Mouse (Mus musculus): ENCODE results near the gene Rnf141. TPM values are rescaled to one million over a fixed set of nuclear protein-coding genes. Genes with fewer than 3 reads are reported as not detected.
A peak's percentile ranks its signal among the peaks of the same experiment; 100 is the strongest.

Rnf141 gene
- polyA plus RNA-seq (2015; fragmentation: Nextera tagmentation; extraction: Ambion mirVana): 17.7 and 20.1 TPM in 2 replicates

DNA sequence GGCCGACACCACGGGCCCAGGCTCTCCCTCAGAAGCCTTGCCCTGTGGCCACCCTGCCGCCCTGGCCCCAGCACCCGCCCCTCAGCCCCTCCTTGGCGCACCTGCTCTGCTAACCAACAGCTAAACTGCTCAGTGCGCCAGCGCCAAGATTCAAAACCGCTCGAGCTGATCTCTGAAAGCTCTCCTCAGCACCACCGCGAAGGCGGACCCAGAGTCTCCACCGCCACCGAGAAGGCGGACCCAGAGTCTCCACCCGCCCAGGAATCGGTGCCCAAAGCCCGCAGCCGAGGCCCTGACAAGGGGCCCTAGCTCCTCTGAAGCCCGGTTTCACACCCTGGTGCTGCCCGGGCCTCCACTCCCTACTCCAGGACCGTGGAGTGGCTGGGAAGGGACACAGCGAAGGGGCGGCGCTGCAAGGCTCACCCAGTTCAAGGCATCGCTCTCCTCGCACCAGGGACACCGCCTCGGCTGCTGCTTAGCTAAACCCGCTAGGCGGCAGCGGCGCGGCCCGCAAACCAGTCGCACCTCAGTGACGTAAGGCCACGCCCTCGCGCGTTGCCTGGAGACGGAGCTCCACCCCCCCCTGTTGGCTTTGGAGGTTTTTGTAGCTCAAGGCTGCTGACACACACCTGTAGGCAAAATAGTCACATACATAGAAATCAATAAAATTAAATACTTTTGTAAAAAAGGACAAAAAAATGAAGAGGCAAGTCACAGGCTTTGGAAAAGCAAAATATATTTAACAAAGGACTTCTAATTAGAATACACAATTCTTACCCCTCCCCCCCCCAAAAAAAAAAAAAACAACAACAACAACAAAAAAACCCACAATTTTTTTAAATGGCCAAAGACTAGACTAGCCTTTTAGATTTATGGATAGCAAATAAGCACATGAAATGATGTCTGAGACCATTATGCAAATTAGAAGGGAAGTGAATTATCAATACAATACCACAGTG lies at the start of gene Rnf141:
Rnf141 (minus strand) TSS at position 542 of the 959 bp plus-strand sequence.
- TF ChIP-seq CTCF (IDR thresholded peaks at IDR 0.05; ENCODE audit: low read depth): peak; percentile 66
- peak; percentile 95 for DNase-seq (ENCODE audit: low spot score)

DNA sequence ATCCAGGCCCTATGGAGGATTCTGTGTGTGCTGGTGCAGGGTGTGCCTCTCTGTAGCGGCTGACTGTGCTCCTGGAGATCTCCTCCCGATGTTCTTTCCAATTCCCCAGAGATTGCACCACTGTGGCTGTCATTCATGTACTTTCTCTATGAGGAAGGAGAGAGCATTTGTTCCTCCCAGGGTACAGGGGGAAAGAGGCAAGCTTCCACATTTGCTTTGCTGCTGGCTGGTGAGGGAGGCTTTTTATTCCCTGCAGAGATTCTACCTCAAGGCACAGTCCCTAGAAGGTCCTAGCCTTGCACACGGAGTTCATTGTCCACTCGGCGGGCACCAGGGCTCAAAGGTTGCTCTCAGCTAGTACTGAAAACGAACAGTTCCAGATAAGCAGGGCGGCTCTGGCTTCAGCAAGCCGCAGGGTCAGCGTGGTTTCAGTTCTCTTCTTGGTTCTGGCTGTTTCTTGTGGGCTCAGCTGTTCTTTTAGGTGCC lies 47.3 kb upstream of the Rnf141 start:
- DNase-seq (ENCODE audit: low spot score) (no peak), ATAC-seq (replicated peaks; ENCODE audit: low FRiP score, low read depth) (peak; percentile 63; the same call in 1 of the 2 replicates)
- 76% methylated on average over 9 of the region's 9 CpGs for WGBS
- Histone ChIP-seq H3K4me2 (ENCODE audit: low read length) (no peak overlapping the region), H3K27ac (no peak overlapping the region), H3K4me3 (replicated peaks; ENCODE audit: low read depth, low read length) (no peak overlapping the region), H3K36me3 (ENCODE audit: insufficient read depth, low read length) (no peaks in the 10 kb centered on the region), H3K9ac (ENCODE audit: low read depth, low read length) (no peak overlapping the region), H3K9me3 (replicated peaks; ENCODE audit: low read length) (no peaks in the 10 kb centered on the region), H3K4me1 (replicated peaks; ENCODE audit: insufficient read depth, low read length) (no peaks in the 10 kb centered on the region; the same call in 1 of the 2 replicates), H3K27me3 (ENCODE audit: insufficient read depth, low read length) (no peaks in the 10 kb centered on the region)
- TF ChIP-seq CTCF (IDR thresholded peaks at IDR 0.05; ENCODE audit: low read depth): no peak

More for the DNA sequence above, at the start of gene Rnf141:
- H3K27me3 ChIP-seq (ENCODE audit: insufficient read depth, low read length): no peaks in the 10 kb centered on the region
- H3K36me3 ChIP-seq (ENCODE audit: insufficient read depth, low read length): no peaks in the 10 kb centered on the region
- under 1% methylated on average over 42 of the region's 42 CpGs for WGBS
- H3K9me3 ChIP-seq (replicated peaks; ENCODE audit: low read length): no peaks in the 10 kb centered on the region
- peak; percentile 90 for ATAC-seq (replicated peaks; ENCODE audit: low FRiP score, low read depth)
- peak within 1 kb of the TSS; percentile 54 for H3K4me3 ChIP-seq (replicated peaks; ENCODE audit: low read depth, low read length)
- H3K9ac ChIP-seq (ENCODE audit: low read depth, low read length): peak within 1 kb of the TSS; percentile 61
- H3K4me1 ChIP-seq (replicated peaks; ENCODE audit: insufficient read depth, low read length): no peaks in the 10 kb centered on the region
- H3K27ac ChIP-seq: peak within 1 kb of the TSS; percentile 83
- peak within 1 kb of the TSS; percentile 79 for H3K4me2 ChIP-seq (ENCODE audit: low read length)

DNA sequence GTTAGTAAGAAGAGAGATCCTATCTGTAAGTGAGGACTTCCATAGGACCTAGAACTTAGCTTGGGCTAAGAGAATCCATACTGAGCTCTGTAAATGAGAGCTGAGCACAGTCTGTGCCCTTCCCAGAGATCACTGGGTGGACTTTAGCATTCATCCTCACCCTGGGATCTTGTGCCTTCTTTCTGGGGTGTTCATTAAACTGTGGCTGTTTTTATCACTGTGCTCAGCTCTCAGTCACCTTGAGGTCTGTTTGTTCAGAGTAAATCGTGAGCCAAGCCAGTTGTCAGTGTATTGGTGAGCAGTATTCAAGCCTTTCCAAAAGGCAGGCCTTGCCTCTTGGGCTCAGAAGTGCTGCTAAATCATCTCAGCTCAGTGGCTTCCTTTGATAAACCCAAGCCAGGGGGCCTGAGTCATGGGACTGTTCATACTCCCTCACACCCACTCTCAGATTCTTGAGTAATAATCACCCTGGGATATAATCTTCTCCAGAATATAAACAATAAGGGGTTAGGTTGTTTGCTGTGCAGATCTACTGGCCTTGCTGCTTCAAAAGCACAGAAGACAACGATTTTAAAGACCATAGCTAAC lies 37.6 kb upstream of the Rnf141 start:
- Histone ChIP-seq H3K9ac (ENCODE audit: low read depth, low read length) (no peak overlapping the region), H3K4me2 (ENCODE audit: low read length) (no peak overlapping the region), H3K27ac (no peak overlapping the region), H3K4me3 (replicated peaks; ENCODE audit: low read depth, low read length) (no peak overlapping the region), H3K4me1 (replicated peaks; ENCODE audit: insufficient read depth, low read length) (no peaks in the 10 kb centered on the region), H3K36me3 (ENCODE audit: insufficient read depth, low read length) (no peaks in the 10 kb centered on the region), H3K9me3 (replicated peaks; ENCODE audit: low read length) (no peaks in the 10 kb centered on the region), H3K27me3 (ENCODE audit: insufficient read depth, low read length) (no peaks in the 10 kb centered on the region)
- no peak for TF ChIP-seq CTCF (IDR thresholded peaks at IDR 0.05; ENCODE audit: low read depth)
- ATAC-seq (replicated peaks; ENCODE audit: low FRiP score, low read depth) (0 out of 2 replicates have a peak, but pooled peaks have one; percentile 46), DNase-seq (ENCODE audit: low spot score) (no peak)
- 75% methylated on average over 2 of the region's 2 CpGs for WGBS

DNA sequence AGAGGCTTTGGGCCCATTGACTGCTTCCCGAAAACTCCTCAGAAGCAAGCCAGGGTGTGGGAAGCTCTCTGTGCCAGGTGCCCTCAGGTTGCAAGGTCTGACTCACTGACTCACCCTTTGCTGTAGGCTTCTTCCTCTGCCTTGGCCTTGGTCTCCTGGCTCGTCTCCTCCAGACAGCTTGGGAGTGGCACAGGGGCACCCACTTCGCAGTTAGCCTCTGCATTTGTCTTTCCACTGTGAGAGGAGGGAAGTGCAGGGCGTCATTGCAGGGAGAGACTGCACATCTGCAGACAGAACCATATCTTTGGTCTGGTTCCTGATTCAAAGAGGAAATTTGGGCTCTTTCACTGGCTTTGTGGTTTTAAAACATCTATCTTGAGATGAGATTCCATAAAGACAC lies 33.8 kb upstream of the Rnf141 start:
- Histone ChIP-seq H3K27ac (peak overlapping the region; percentile 44), H3K9ac (ENCODE audit: low read depth, low read length) (no peak overlapping the region), H3K27me3 (ENCODE audit: insufficient read depth, low read length) (no peaks in the 10 kb centered on the region), H3K36me3 (ENCODE audit: insufficient read depth, low read length) (no peaks in the 10 kb centered on the region), H3K9me3 (replicated peaks; ENCODE audit: low read length) (no peaks in the 10 kb centered on the region), H3K4me2 (ENCODE audit: low read length) (no peak overlapping the region), H3K4me3 (replicated peaks; ENCODE audit: low read depth, low read length) (no peak overlapping the region), H3K4me1 (replicated peaks; ENCODE audit: insufficient read depth, low read length) (no peaks in the 10 kb centered on the region)
- no peak for DNase-seq (ENCODE audit: low spot score)
- WGBS: 79% methylated on average over 4 of the region's 4 CpGs
- no peak for TF ChIP-seq CTCF (IDR thresholded peaks at IDR 0.05; ENCODE audit: low read depth)
- no peak for ATAC-seq (replicated peaks; ENCODE audit: low FRiP score, low read depth)

DNA sequence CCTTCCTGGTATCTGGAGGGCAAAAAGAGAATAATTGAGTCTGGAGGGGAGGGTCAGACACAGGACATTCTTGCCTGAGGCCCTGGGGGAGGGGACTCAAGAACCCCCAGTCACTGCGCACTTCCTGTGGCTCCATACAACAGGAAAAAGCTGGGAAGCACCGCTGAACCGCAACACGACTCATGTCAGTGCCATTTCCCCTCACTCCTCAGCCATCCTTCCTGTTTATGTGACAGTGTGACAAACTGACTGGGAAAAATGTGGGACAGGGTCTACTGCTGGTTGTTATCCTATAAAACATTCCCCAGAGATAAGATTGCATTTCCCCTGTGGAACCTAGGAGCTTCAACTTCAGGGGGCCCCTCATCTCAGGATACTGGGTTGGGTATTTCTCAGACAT lies 32.7 kb upstream of the Rnf141 start:
- no peaks in the 10 kb centered on the region for H3K36me3 ChIP-seq (ENCODE audit: insufficient read depth, low read length)
- peak; percentile 63 for DNase-seq (ENCODE audit: low spot score)

DNA sequence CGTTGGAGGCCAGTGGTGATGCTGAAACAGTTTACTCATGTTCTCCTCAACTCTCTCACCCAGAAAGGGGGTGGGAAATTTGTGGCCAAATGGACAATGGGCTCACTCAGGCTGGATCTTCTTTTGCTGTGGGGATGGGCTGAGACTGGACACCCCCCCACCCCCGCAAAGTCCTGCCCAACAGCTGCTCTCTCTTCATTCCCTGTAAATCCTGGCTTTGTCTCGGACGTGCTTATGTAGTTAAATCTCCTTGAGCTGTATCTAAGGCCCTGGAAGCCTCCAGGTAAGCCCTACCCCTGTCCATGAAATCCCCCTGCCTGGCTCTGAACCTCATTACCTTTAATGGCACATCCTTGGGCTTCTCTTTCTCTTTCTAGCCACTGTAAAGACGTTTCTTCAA lies 24.6 kb upstream of the Rnf141 start:
- no peaks in the 10 kb centered on the region for H3K4me1 ChIP-seq (replicated peaks; ENCODE audit: insufficient read depth, low read length)
- 68% methylated on average over 5 of the region's 5 CpGs for WGBS

More for the DNA sequence above, 32.7 kb upstream of the Rnf141 start:
- 0 out of 2 replicates have a peak overlapping the region, but pooled peaks have one; percentile 15 for H3K27ac ChIP-seq
- no peak for ATAC-seq (replicated peaks; ENCODE audit: low FRiP score, low read depth)
- no peak overlapping the region for H3K4me3 ChIP-seq (replicated peaks; ENCODE audit: low read depth, low read length)
- no peak overlapping the region for H3K9ac ChIP-seq (ENCODE audit: low read depth, low read length)
- no peak for TF ChIP-seq CTCF (IDR thresholded peaks at IDR 0.05; ENCODE audit: low read depth)
- WGBS: 67% methylated on average over 4 of the region's 4 CpGs
- H3K4me1 ChIP-seq (replicated peaks; ENCODE audit: insufficient read depth, low read length): no peaks in the 10 kb centered on the region
- no peaks in the 10 kb centered on the region for H3K27me3 ChIP-seq (ENCODE audit: insufficient read depth, low read length)
- H3K4me2 ChIP-seq (ENCODE audit: low read length): no peak overlapping the region
- no peaks in the 10 kb centered on the region for H3K9me3 ChIP-seq (replicated peaks; ENCODE audit: low read length)

More for the DNA sequence above, 24.6 kb upstream of the Rnf141 start:
- no peak for TF ChIP-seq CTCF (IDR thresholded peaks at IDR 0.05; ENCODE audit: low read depth)
- H3K4me2 ChIP-seq (ENCODE audit: low read length): no peak overlapping the region
- DNase-seq (ENCODE audit: low spot score) (no peak), ATAC-seq (replicated peaks; ENCODE audit: low FRiP score, low read depth) (no peak)
- H3K27me3 ChIP-seq (ENCODE audit: insufficient read depth, low read length): no peaks in the 10 kb centered on the region
- H3K4me3 ChIP-seq (replicated peaks; ENCODE audit: low read depth, low read length): no peak overlapping the region
- no peaks in the 10 kb centered on the region for H3K9me3 ChIP-seq (replicated peaks; ENCODE audit: low read length)
- no peaks in the 10 kb centered on the region for H3K36me3 ChIP-seq (ENCODE audit: insufficient read depth, low read length)
- no peak overlapping the region for H3K9ac ChIP-seq (ENCODE audit: low read depth, low read length)
- no peak overlapping the region for H3K27ac ChIP-seq

All from kidney, postnatal 0 days (tissue).